Mouse (Mus musculus): ENCODE results near the gene Cst13. TPM values are rescaled to one million over a fixed set of nuclear protein-coding genes. Genes with fewer than 3 reads are reported as not detected.

Gene Cst13
- polyA plus RNA-seq, 1 experiment from 2014 or later: not detected

DNA sequence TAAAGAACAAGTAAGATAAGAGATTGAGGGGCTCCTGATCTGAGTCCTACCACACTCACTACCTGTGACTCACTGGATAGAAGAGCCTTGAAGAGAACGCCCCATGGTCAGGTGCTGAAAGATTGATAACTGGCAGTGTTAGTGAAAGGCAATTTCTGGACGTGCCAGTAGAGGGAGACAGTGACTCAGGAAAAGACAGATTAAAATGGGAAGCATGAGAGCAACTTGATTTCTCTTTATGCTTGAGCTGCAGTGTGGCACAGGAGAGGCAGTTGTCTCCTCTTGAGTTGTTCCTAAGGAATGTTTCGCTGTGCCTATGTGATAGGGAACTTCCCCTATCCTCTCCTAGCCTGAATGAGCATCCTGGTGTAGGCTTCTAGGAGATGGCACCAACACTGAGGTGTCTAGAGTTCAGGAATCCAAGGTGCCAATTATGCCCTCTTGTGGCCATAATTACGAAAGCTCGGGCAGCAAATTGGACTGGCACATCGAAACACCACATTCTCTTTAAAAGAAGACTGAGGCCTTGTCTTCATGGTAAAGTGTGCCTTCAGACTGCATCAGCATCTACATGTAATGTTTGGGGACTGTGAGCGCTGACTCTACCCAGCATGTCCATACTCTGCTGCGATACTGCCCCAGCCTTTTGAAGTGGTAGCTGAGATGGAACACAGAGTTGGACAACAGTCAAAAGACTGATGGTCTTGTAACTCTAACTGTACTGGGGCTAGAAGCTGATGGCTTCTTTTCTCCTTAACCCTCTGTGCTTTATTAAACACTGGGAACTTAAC, 31.4 kb downstream of the Cst13 start:
- 48% methylated on average over 8 of the region's 8 CpGs for WGBS
- Histone ChIP-seq H3K4me2 (no peak overlapping the region), H3K27ac (no peak overlapping the region), H3K27me3 (no peaks in the 10 kb centered on the region), H3K4me3 (replicated peaks) (no peak overlapping the region), H3K9ac (replicated peaks) (no peak overlapping the region), H3K9me3 (no peaks in the 10 kb centered on the region), H3K4me1 (replicated peaks) (no peaks in the 10 kb centered on the region), H3K36me3 (no peaks in the 10 kb centered on the region)
- ATAC-seq (ENCODE audit: insufficient number of reproducible peaks, insufficient read depth, low FRiP score, low TSS enrichment, low read depth): peak; percentile 55; the same call in 1 of the 2 replicates

DNA sequence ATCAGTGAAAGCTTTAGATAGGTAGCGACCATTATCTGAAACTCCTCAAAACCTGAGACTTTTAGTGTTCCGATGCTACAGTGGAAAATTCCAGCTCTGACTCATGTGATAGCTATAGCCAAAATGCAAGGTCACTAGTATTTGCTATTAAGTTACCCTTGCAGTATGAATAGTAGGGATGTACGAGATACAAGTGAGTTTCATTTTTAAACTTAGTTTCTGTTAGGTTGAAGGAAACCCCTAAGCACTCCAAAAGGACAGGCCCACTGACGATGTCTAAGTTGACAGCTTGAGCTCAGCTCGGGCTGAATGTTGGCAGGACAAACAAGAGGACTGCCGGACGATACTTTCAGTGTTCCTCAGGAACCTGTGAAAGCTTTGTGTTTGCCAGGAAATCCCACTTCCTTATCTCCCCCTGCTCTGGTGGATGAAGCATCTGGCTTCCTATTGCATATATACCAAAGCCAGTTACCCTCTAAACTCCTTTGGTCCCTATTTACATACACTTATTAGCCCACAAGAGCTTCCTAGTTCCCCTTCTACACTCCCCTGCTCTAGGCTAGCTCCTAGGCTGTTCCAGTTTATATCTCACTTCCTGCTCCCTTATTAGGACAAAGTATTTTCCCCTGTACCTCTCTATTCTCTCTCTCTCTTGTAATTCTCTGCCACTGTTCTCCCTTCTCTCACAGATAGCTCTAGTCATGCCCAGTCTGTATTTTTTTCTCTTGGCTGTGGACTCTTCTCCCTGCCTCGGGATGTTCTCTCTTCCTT, 36.9 kb downstream of the Cst13 start:
- H3K27me3 ChIP-seq: no peaks in the 10 kb centered on the region
- no peaks in the 10 kb centered on the region for H3K36me3 ChIP-seq
- WGBS: 78% methylated on average over 8 of the region's 8 CpGs
- no peak overlapping the region for H3K9ac ChIP-seq (replicated peaks)
- no peak overlapping the region for H3K4me3 ChIP-seq (replicated peaks)
- no peak for ATAC-seq (ENCODE audit: insufficient number of reproducible peaks, insufficient read depth, low FRiP score, low TSS enrichment, low read depth)
- H3K4me2 ChIP-seq: no peak overlapping the region
- H3K4me1 ChIP-seq (replicated peaks): no peaks in the 10 kb centered on the region
- no peaks in the 10 kb centered on the region for H3K9me3 ChIP-seq
- H3K27ac ChIP-seq: no peak overlapping the region

DNA sequence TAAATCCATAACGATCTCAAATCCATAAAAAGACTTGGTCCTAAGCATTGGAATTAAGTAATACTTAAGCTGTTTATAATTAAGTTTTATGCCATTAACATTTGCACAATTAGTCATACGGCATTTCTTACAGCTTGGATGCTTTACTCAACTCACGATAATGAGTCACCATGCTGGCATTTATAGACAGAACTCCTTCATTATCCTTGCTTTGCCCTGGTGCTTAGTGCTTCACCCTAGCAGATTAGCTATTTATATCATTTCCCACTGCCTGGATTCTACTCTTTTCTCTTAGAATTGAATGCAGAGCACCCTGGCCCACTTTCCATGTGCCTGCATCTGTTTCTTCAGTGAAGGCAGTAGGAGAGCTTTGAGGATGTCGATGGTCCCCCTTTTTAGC, 37.6 kb downstream of the Cst13 start:
- Histone ChIP-seq H3K4me3 (replicated peaks) (no peak overlapping the region), H3K9ac (replicated peaks) (no peak overlapping the region), H3K4me2 (no peak overlapping the region), H3K36me3 (no peaks in the 10 kb centered on the region), H3K4me1 (replicated peaks) (no peaks in the 10 kb centered on the region), H3K9me3 (no peaks in the 10 kb centered on the region), H3K27ac (no peak overlapping the region), H3K27me3 (no peaks in the 10 kb centered on the region)
- WGBS: 69% methylated on average over 4 of the region's 4 CpGs
- no peak for ATAC-seq (ENCODE audit: insufficient number of reproducible peaks, insufficient read depth, low FRiP score, low TSS enrichment, low read depth)

DNA sequence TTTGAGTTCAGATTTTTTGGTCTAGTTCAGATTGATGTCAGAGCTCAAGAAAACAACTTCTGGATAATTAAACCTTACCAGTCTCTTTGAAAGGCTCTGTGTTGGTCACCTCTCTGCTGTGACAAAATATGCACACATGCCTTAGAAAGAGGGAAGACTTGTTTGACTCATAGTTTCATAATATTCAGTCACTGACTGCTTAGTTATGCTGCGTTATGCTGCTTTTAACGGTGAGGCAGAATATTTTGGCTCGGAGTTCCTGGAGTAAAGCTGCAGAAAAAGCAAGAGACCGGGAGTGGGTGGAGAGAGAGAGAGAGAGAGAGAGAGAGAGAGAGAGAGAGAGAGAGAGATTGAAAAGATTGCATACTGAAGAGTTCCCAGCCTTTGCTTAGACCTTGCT, 41.1 kb downstream of the Cst13 start:
- no peak for ATAC-seq (ENCODE audit: insufficient number of reproducible peaks, insufficient read depth, low FRiP score, low TSS enrichment, low read depth)
- Histone ChIP-seq H3K9ac (replicated peaks) (no peak overlapping the region), H3K4me2 (no peak overlapping the region), H3K9me3 (no peaks in the 10 kb centered on the region), H3K4me1 (replicated peaks) (no peaks in the 10 kb centered on the region), H3K27ac (no peak overlapping the region), H3K27me3 (no peaks in the 10 kb centered on the region), H3K36me3 (no peaks in the 10 kb centered on the region), H3K4me3 (replicated peaks) (no peak overlapping the region)
- 84% methylated on average over 4 of the region's 4 CpGs for WGBS

DNA sequence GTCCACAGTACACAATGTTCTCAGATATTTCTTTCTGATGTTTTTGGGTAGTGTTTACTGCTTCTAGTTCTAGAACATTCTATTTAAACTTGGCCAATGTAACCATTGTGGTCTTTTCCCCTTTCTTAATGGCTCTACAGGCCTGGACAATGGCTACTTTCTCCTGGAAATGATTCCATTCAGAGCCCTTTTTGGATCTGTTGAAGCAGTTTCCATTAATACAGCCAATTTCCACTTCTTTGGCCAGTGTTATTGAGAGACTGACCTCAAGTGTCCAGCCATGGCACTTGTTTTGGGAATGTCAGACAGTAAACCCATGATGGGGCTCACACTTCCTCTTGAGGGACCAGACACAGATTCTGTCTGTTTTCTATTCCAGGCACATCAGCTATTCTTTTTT, 41.8 kb downstream of the Cst13 start:
- ATAC-seq (ENCODE audit: insufficient number of reproducible peaks, insufficient read depth, low FRiP score, low TSS enrichment, low read depth): no peak
- no peaks in the 10 kb centered on the region for H3K9me3 ChIP-seq
- no peaks in the 10 kb centered on the region for H3K4me1 ChIP-seq (replicated peaks)
- H3K4me2 ChIP-seq: no peak overlapping the region
- H3K27me3 ChIP-seq: no peaks in the 10 kb centered on the region
- H3K9ac ChIP-seq (replicated peaks): no peak overlapping the region
- no peak overlapping the region for H3K27ac ChIP-seq
- H3K4me3 ChIP-seq (replicated peaks): no peak overlapping the region
- no peaks in the 10 kb centered on the region for H3K36me3 ChIP-seq

DNA sequence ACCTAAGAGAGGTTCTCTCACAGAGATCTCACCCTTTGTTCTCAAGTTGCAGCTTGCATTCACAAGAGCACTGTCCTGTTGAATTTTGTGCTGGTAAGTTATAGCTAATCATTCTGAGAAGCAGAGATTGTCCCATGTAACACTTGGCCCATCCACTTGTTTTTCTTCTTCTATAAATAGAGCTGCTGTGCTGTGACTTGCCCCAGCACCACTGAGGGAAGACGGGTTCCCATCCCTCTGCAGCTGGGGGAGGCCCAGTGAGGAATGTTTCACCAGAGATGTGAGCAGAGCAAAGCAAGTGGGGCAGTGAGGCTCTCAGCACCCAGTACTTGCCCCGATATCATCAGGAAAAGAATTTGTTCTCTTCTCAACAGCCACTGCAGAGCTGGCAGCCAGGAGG, 45.1 kb downstream of the Cst13 start, which contains the start of gene 9230104L09Rik:
9230104L09Rik (minus strand) TSS at position 73 of the 400 bp plus-strand sequence.
- ATAC-seq (ENCODE audit: insufficient number of reproducible peaks, insufficient read depth, low FRiP score, low TSS enrichment, low read depth): no peak
- Histone ChIP-seq H3K4me1 (replicated peaks) (no peaks in the 10 kb centered on the region), H3K4me2 (no peak within 1 kb of the TSS), H3K36me3 (no peaks in the 10 kb centered on the region), H3K4me3 (replicated peaks) (no peak within 1 kb of the TSS), H3K9me3 (no peaks in the 10 kb centered on the region), H3K27ac (no peak within 1 kb of the TSS), H3K27me3 (no peaks in the 10 kb centered on the region), H3K9ac (replicated peaks) (no peak within 1 kb of the TSS)
- 67% methylated on average over 2 of the region's 2 CpGs for WGBS

DNA sequence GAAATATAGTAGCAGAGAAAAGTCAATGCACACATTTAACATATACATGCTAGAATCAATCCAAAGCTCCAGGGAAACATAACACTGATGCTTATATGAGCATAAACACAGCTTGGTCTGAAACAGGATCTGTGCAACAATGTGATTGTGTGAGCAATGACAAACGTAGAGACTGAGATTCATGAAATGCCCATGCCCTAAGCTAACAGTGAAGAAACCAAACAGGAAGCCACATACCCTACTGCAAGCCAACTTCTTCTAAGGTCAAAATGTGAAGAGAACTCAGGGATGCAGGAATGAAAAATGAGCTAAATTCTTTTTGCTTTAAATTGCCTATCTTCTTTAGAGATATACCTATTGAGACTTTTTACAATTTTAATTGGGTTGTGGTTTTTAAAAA, 49.1 kb downstream of the Cst13 start:
- no peak overlapping the region for H3K9ac ChIP-seq (replicated peaks)
- 86% methylated on average over 1 of the region's 1 CpGs for WGBS

DNA sequence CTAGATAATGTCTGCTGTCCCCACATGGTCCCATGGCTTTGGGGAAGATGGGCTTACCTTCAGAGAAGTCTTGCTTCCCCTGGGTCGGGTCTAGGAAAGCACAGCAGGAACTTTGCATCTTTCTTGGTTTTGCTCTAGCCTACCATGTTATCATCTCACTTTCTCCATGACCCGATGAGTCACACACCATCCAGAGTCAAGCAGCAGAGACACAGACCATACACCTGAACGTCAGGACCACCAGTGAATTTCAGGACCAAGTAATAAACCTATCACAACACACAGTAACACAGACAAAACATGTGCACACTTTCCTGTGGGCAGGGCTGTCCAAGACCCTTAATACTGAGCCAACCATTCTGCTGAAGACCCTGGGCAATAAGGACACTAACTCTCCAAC, 50.6 kb downstream of the Cst13 start:
- Histone ChIP-seq H3K4me1 (replicated peaks) (peaks cover 20% of the 10 kb centered on the region), H3K4me3 (replicated peaks) (no peak overlapping the region), H3K9me3 (no peaks in the 10 kb centered on the region), H3K4me2 (no peak overlapping the region), H3K9ac (replicated peaks) (no peak overlapping the region), H3K27ac (no peak overlapping the region), H3K27me3 (no peaks in the 10 kb centered on the region), H3K36me3 (peaks cover 28% of the 10 kb centered on the region)
- ATAC-seq (ENCODE audit: insufficient number of reproducible peaks, insufficient read depth, low FRiP score, low TSS enrichment, low read depth): no peak
- WGBS: 86% methylated on average over 3 of the region's 3 CpGs

More for the DNA sequence above, 49.1 kb downstream of the Cst13 start:
- Histone ChIP-seq H3K27ac (no peak overlapping the region), H3K36me3 (peaks cover 28% of the 10 kb centered on the region), H3K27me3 (no peaks in the 10 kb centered on the region), H3K9me3 (no peaks in the 10 kb centered on the region), H3K4me3 (replicated peaks) (no peak overlapping the region), H3K4me2 (no peak overlapping the region), H3K4me1 (replicated peaks) (peaks cover 15% of the 10 kb centered on the region)
- no peak for ATAC-seq (ENCODE audit: insufficient number of reproducible peaks, insufficient read depth, low FRiP score, low TSS enrichment, low read depth)

DNA sequence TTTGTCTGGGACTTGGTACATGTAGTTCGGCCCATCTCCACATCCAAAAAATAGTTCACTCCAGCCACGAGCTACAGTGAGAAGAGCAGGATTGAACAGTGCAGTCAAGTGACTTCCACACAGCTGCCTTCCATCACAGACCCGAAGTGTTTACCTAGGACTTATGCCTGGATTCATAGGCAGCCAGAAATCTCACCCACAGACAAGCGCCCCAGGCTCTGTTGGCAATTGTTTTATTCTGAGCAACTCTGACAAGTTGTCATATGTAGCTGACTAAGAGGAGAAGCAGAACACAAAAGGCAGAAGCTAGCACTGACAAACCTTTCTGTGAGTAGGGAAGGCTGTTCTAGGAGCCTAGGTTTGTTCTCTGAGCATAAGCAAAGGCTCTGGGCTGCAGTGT, 53.0 kb downstream of the Cst13 start:
- H3K9me3 ChIP-seq: no peaks in the 10 kb centered on the region
- peak overlapping the region; percentile 70 for H3K4me2 ChIP-seq
- peaks cover 28% of the 10 kb centered on the region for H3K4me1 ChIP-seq (replicated peaks)
- no peak overlapping the region for H3K9ac ChIP-seq (replicated peaks)
- H3K27me3 ChIP-seq: no peaks in the 10 kb centered on the region
- no peak overlapping the region for H3K27ac ChIP-seq
- WGBS: 88% methylated on average over 4 of the region's 4 CpGs
- peak overlapping the region; percentile 80 for H3K4me3 ChIP-seq (replicated peaks)
- ATAC-seq (ENCODE audit: insufficient number of reproducible peaks, insufficient read depth, low FRiP score, low TSS enrichment, low read depth): no peak
- H3K36me3 ChIP-seq: peaks cover 28% of the 10 kb centered on the region

DNA sequence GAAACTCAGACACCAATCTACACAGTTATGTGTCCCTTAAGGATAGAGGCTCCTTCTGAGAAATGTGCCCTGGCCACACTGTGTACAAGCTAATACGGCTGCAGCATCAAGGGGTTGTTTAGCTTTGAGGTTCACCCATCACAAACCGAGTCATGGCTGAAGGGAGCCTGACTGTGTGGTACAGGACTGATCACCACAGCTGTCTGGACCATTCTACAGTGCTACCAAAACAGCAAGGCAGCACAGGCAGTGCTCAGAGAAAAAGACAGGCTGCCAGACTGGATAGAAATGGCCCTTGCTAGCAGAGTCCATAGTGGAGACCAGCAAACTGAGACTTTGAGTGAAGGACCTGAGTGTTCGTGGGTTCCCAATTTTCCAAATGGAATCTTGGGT, 54.3 kb downstream of the Cst13 start:
- ATAC-seq (ENCODE audit: insufficient number of reproducible peaks, insufficient read depth, low FRiP score, low TSS enrichment, low read depth): no peak
- peaks cover 28% of the 10 kb centered on the region for H3K4me1 ChIP-seq (replicated peaks)
- H3K27me3 ChIP-seq: no peaks in the 10 kb centered on the region
- peak overlapping the region; percentile 86 for H3K9ac ChIP-seq (replicated peaks)
- H3K4me2 ChIP-seq: peak overlapping the region; percentile 70
- H3K4me3 ChIP-seq (replicated peaks): peak overlapping the region; percentile 80
- H3K36me3 ChIP-seq: peaks cover 28% of the 10 kb centered on the region
- no peak overlapping the region for H3K27ac ChIP-seq
- WGBS: 52% methylated on average over 3 of the region's 3 CpGs
- no peaks in the 10 kb centered on the region for H3K9me3 ChIP-seq

DNA sequence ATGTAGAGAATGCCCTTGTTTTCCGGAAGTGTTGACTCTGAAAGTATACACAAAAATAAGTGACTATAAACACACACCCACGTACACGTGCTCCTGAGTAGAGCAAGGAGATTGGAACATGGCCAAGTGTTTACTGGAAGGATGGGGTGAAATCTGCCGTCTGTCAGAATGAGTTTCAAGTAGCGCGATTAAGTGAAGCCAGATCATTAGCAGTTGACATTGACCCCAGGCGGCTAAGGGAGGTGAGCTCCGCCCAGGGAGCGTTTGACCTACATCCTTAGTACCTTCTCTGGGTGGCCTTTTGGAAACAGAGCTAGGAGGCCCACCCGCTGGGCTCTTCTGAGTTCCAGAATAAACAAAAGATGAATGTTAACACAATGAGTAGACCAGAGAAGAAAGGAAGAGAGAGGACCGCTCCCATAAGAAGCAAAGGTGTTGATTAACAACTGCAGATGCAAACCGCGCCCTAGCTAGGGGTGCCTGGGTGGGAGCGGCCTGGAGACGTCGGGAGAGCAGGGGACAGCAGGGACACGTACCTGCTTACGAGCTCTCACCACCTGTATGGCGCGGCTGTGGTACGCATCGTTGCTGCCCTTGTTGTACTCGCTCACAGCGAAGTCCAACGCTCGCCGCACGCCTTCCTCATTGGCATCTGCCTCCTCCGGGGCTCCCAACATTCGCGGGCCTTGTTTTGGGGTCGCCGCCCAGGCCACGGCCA, 54.9 kb downstream of the Cst13 start:
- Histone ChIP-seq H3K27ac (peak overlapping the region; percentile 93), H3K36me3 (peaks cover 28% of the 10 kb centered on the region), H3K4me1 (replicated peaks) (peaks cover 28% of the 10 kb centered on the region), H3K4me2 (peak overlapping the region; percentile 70), H3K9me3 (no peaks in the 10 kb centered on the region), H3K4me3 (replicated peaks) (peak overlapping the region; percentile 80), H3K27me3 (no peaks in the 10 kb centered on the region), H3K9ac (replicated peaks) (peak overlapping the region; percentile 86)
- peak; percentile 65 for ATAC-seq (ENCODE audit: insufficient number of reproducible peaks, insufficient read depth, low FRiP score, low TSS enrichment, low read depth)
- WGBS: 1% methylated on average over 34 of the region's 34 CpGs
